Mouse (Mus musculus): Measurements from ENCODE around the gene Zbtb42.

DNA sequence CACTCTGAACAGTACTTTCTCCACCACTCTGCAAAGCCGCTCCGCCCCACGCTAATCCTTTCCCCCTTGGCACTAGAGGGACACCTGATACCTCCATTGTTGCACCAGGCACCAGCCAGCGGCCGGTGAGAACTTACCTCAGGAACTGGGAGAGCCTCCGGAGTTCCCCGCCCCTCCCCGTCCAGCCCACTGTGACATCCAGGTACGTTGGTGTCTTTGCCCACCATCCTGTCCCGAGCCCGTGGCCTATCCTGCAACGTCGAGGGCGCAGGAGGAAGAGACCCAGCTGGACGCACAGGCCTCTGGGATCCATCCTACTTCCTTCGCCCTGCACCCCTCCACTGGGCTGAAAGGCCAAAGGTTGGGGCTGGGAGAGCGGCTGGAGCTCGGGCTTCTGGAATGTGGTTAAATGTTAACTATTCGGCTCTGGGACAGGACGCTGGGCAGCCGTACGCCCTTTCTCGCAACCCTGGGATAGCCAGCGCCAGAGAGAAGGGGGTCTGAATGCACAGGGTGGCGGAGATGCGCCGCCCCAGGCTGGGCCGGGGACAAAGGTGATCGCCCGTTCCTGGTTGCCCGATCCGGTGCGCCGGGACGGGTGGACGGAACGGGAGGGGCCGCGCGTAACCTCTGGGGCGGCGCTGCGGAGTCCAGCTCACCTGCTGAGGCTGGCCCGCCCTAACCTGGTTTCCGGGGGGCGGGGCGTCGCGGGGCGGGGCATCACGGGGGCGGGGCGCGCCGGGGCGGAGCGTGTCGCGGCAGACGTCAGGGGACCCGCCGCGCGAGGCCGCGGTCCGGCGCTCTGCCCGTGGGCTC lies 43.0 kb downstream of the Zbtb42 start:
- no peak for TF ChIP-seq CTCF (IDR thresholded peaks at IDR 0.05; ENCODE audit: borderline replicate concordance, extremely low read depth, insufficient read depth, insufficient read length)
- TF ChIP-seq POLR2A (IDR thresholded peaks at IDR 0.05; ENCODE audit: borderline replicate concordance, extremely low read depth, insufficient read depth, insufficient read length, poor library complexity, severe bottlenecking): no peak

Data from brain, embryonic 14.5 days (tissue).